25 mouse cellular contexts compared by ENCODE assay signal in the genomic region with DNA sequence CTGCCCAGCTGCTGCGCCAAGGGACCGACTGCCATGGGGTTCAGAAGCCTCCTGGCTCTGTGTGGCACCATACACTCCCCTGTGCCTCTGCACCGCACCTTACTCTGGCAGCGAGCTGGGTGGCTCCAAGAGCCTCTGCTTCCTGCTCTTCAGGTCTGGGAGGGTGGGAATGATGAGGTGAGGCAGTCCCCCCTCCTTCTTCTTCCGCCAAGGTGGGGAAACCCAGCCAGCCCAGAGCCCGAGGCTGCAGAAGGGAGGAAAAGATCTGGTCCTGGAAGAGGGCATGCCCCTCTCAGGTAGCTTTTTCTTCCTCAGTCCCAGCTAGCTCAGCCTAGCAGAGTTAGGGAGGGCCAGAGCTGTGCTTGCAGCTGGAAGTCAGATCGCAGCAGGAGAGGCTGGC. TPM values are rescaled to one million over a fixed set of nuclear protein-coding genes. Genes with fewer than 3 reads are reported as not detected.
"Had no signal": no experiment of that assay in that cellular context is flagged by ENCODE, and none has a peak within 500 bp of the region (broad histone marks: within the 10 kb centered on the region; RNA-seq: fewer than 3 reads in every experiment).

Gene Ankk1, minus strand, starts transcription at position 101 of the 400 bp plus-strand sequence.

- H3K9ac ChIP-seq: liver, embryonic 15.5 days; liver, postnatal 0 days; lung, embryonic 15.5 days; midbrain, embryonic 13.5 days; midbrain, embryonic 15.5 days; neural tube, embryonic 13.5 days; neural tube, embryonic 15.5 days had no signal

- H3K9me3 ChIP-seq: liver, embryonic 15.5 days; lung, embryonic 15.5 days; megakaryocyte, embryonic 14.5 days; midbrain, embryonic 13.5 days; midbrain, embryonic 15.5 days; neural tube, embryonic 13.5 days; neural tube, embryonic 15.5 days had no signal

- H3K4me3 ChIP-seq: liver, embryonic 15.5 days; lung, embryonic 15.5 days; megakaryocyte, embryonic 14.5 days; midbrain, embryonic 13.5 days; midbrain, embryonic 15.5 days; myocyte; neural tube, embryonic 13.5 days; neural tube, embryonic 15.5 days had no signal

- H3K27ac ChIP-seq: liver, embryonic 15.5 days; lung, embryonic 15.5 days; macrophage; midbrain, embryonic 13.5 days; midbrain, embryonic 15.5 days; neural tube, embryonic 13.5 days; neural tube, embryonic 15.5 days had no signal

- H3K4me2 ChIP-seq: liver, embryonic 15.5 days; lung, embryonic 15.5 days; midbrain, embryonic 11.5 days; midbrain, embryonic 13.5 days; midbrain, embryonic 15.5 days; neural tube, embryonic 13.5 days; neural tube, embryonic 15.5 days had no signal

- H3K36me3 ChIP-seq: liver, embryonic 15.5 days; lung, embryonic 15.5 days; midbrain, embryonic 13.5 days; midbrain, embryonic 15.5 days; neural tube, embryonic 13.5 days; neural tube, embryonic 15.5 days had no signal

- H3K4me1 ChIP-seq: liver, embryonic 15.5 days; lung, embryonic 15.5 days; megakaryocyte, embryonic 14.5 days had no signal

- H3K27me3 ChIP-seq: liver, embryonic 15.5 days; lung, embryonic 15.5 days; megakaryocyte, embryonic 14.5 days; midbrain, embryonic 13.5 days; midbrain, embryonic 15.5 days; neural tube, embryonic 13.5 days; neural tube, embryonic 15.5 days had no signal

- DNase-seq: liver, postnatal 0 days; lung, adult 2 months; lung, postnatal 14 days; lung, postnatal 36 days; retina, postnatal 1 day; right cerebral cortex, adult 18-20 months; right cerebral cortex, postnatal 25 days; right cerebral cortex, postnatal 4 days; spleen, adult 18-20 months; thymus, adult 18-20 months; thymus, postnatal 14 days; thymus, postnatal 36 days had no signal

RNA-seq across cellular contexts. Expression of gene Ankk1, which starts in this region (rescaled TPM):
- total RNA-seq: megakaryocyte progenitor cell, adult 5-6 weeks had no signal
- polyA plus RNA-seq: liver, embryonic 15.5 days; liver, postnatal 0 days; lung, embryonic 15.5 days; macrophage; midbrain, embryonic 11.5 days; midbrain, embryonic 13.5 days; midbrain, embryonic 15.5 days; myocyte; neural tube, embryonic 11.5 days; neural tube, embryonic 13.5 days; neural tube, embryonic 15.5 days; small intestine, adult 2 months had no signal
